Mouse (Mus musculus) thymus, postnatal 0 days (tissue): ENCODE results near the gene Rab31. TPM values are rescaled to one million over a fixed set of nuclear protein-coding genes. Genes with fewer than 3 reads are reported as not detected.

Experiments used
- polyA plus RNA-seq: library from polyadenylated mRNA; unstranded; fragments of >200 nt; fragmentation: Nextera tagmentation; extraction: Ambion mirVana; gene quantifications from 2 replicates; pipeline ENCODE4 v1.2.1, GENCODE M21; 2015

Gene Rab31
- polyA plus RNA-seq, 1 experiment from 2014 or later = 5.7 TPM

Other genes starting within 250 kb of the Rab31 start
- gene Tmem232, start 232.0 kb downstream of the Rab31 start, polyA plus RNA-seq = 0.09 TPM in 1 of 2 replicates, not detected in the other
- 199 and 209 TPM in 2 replicates for gene Vapa, start 159.2 kb downstream of the Rab31 start, polyA plus RNA-seq
- 0.12 and 0.22 TPM in 2 replicates for gene Txndc2, start 130.6 kb downstream of the Rab31 start, polyA plus RNA-seq
- 19.1 and 19.2 TPM in 2 replicates for gene Ppp4r1, start 9.8 kb upstream of the Rab31 start, polyA plus RNA-seq
- gene Ralbp1, start 113.0 kb upstream of the Rab31 start, polyA plus RNA-seq = 94.9 and 105 TPM in 2 replicates
- gene Twsg1, start 178.5 kb upstream of the Rab31 start, polyA plus RNA-seq = 66.4 and 68.7 TPM in 2 replicates